Mouse (Mus musculus) limb, embryonic 14.5 days (tissue): ENCODE data around the gene Tmem88. TPM values are rescaled to one million over a fixed set of nuclear protein-coding genes. Genes with fewer than 3 reads are reported as not detected.

Experiments used
- ATAC-seq: fragments of 200-750 bp; cut with Nextera tagmentation; 2 replicates; pipeline ENCODE4 v1.8.0; 2017; ENCODE audit warnings: low read depth, moderate number of reproducible peaks, moderate TSS enrichment; ENCODE audit not compliant: low FRiP score
- DNase-seq: peaks from one replicate; pipeline ENCODE4 v3.0.0-alpha.2; 2015; ENCODE audit warnings: low spot score
- H3K27ac ChIP-seq: fragments of 300-500 bp; sonication (generic); replicated peaks from 2 replicates; pipeline ENCODE4 v1.5.1; 2014; ENCODE audit warnings: low read depth, mild to moderate bottlenecking, low read length, moderate library complexity, mixed read lengths
- H3K27me3 ChIP-seq: fragments of 300-500 bp; sonication (generic); 2 replicates; pipeline ENCODE4 v1.6.1; 2014; ENCODE audit warnings: low read length, mixed read lengths; ENCODE audit not compliant: control insufficient read depth, insufficient read depth
- H3K36me3 ChIP-seq: fragments of 300-500 bp; sonication (generic); 2 replicates; pipeline ENCODE4 v1.6.1; 2014; ENCODE audit warnings: mild to moderate bottlenecking, low read length, moderate library complexity, mixed read lengths; ENCODE audit not compliant: control insufficient read depth, insufficient read depth
- H3K4me1 ChIP-seq: fragments of 300-500 bp; sonication (generic); 2 replicates; pipeline ENCODE4 v1.6.1; 2014; ENCODE audit warnings: antibody characterized with exemption, low read length, mixed read lengths; ENCODE audit not compliant: control insufficient read depth, insufficient read depth
- H3K4me2 ChIP-seq: fragments of 300-500 bp; sonication (generic); replicated peaks from 2 replicates; pipeline ENCODE4 v1.6.1; 2014; ENCODE audit warnings: low read depth, mild to moderate bottlenecking, low read length, moderate library complexity; ENCODE audit not compliant: severe bottlenecking
- H3K4me3 ChIP-seq: fragments of 300-500 bp; sonication (generic); replicated peaks from 2 replicates; pipeline ENCODE4 v1.5.1; 2014; ENCODE audit warnings: low read length
- H3K9ac ChIP-seq: fragments of 300-500 bp; sonication (generic); 2 replicates; pipeline ENCODE4 v1.6.1; 2014; ENCODE audit warnings: mild to moderate bottlenecking, low read depth, low read length, moderate library complexity; ENCODE audit not compliant: severe bottlenecking
- H3K9me3 ChIP-seq: fragments of 300-500 bp; sonication (generic); 2 replicates; pipeline ENCODE4 v1.6.1; 2016; ENCODE audit warnings: low read length; ENCODE audit not compliant: control insufficient read depth
- POLR2A ChIP-seq: fragments of 200-500 bp; IDR thresholded peaks from 2 replicates; pipeline ENCODE4 v1.8.0; 2012; ENCODE audit warnings: inconsistent platforms, mild to moderate bottlenecking, moderate library complexity, borderline replicate concordance; ENCODE audit not compliant: insufficient read depth, insufficient read length; ENCODE audit errors: extremely low read depth
- WGBS: fragments of 180-500 bp; shearing (Covaris S2); extraction: QIAGEN DNeasy Blood & Tissue Kit; methylation state at CpG from one replicate; pipeline ENCODE4 v1.1.7; 2014; 5-methylcytosine and 5-hydroxymethylcytosine counted together
- polyA plus RNA-seq, 2 experiments: library from polyadenylated mRNA; depleted of rRNA in 1 of 2; stranded (reverse) in 1 of 2; unstranded in 1 of 2; fragments of >200 nt; fragmentation: Nextera tagmentation in 1 of 2; extraction: Ambion mirVana in 1 of 2; gene quantifications; 2 replicates each; pipeline versions ENCODE4 v1.2.1 to v1.2.3; 2012 to 2014

Tmem88 gene
- polyA plus RNA-seq, 2 experiments = 17.0 to 18.9 TPM

GRCm38 (mm10) chr11:69390400-69391034 is 7.5 kb downstream of the Tmem88 start:
- 50% methylated on average over 10 of the region's 10 CpGs for WGBS
- DNase-seq (peak; percentile 91), ATAC-seq (peak; percentile 35)
- Histone ChIP-seq H3K9ac (no peak overlapping the region), H3K36me3 (no peaks in the 10 kb centered on the region), H3K4me2 (no peak overlapping the region), H3K27ac (no peak overlapping the region), H3K9me3 (no peaks in the 10 kb centered on the region), H3K4me3 (no peak overlapping the region), H3K4me1 (peaks cover 7% of the 10 kb centered on the region), H3K27me3 (no peaks in the 10 kb centered on the region)
- TF ChIP-seq POLR2A = no peak

DNA sequence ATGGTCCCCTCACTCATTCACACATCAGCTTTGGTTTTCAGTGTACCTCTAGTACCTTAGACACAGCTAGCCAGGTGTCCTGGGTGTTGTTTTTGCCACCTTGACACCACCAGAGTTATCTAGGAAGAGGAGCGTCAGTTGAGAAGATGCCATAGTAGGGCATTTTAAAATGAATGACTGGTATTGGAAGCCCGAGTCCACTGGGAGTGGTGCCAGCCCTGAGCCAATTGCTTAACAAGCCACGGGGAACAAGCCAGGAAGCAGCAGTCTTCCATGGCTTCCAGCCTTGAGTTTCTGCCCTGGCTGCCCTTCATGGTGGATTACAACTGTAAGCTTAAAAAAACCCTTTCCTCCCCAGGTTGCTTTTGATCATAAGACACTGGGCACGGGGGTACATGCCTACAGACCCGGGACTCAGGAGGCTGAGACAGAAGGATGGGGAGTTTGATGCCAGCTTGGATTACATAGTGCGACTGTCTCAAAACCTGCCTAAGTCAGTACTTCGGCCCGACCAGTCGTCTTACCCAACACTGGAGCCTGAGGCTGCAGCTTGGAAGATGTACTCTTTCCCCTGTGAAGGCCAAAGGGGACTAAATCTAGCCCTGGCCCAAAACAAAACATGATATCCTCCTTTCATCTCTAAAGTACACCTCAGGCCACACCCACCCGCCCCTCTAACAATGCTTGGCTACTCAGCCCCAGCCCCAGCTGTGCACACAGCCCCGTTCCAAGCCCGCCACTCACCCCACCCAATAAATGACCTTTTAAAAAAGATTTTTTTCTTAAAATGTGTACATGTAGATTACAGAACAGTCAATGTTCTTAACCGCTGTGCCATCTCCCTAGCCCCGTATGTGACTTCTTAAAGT is 8.3 kb downstream of the Tmem88 start:
- Histone ChIP-seq H3K27me3 (no peaks in the 10 kb centered on the region), H3K9ac (no peak overlapping the region), H3K4me3 (no peak overlapping the region), H3K4me2 (no peak overlapping the region), H3K27ac (no peak overlapping the region), H3K4me1 (peaks cover 7% of the 10 kb centered on the region), H3K9me3 (no peaks in the 10 kb centered on the region), H3K36me3 (no peaks in the 10 kb centered on the region)
- ATAC-seq = 0 out of 2 replicates have a peak, but pooled peaks have one; percentile 1
- no peak for TF ChIP-seq POLR2A
- no peak for DNase-seq
- 71% methylated on average over 14 of the region's 14 CpGs for WGBS

DNA sequence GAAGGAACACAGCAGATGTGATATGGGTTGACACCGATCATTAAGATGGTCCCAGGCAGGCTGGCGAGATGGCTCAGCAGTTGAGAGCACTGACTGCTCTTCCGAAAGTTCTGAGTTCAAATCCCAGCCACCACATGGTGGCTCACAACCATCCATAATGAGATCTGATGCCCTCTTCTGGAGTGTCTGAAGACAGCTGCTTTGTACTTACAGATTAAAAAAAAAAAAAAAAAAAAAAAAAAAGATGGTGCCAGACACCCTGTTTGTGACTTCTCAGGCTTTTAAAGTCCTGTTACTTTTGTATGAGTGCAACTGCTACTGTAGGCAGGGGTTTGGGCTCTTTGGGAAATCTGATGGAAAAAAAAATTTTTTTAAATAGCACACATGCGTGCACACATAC is 9.4 kb downstream of the Tmem88 start:
- ATAC-seq = no peak

GRCm38 (mm10) chr11:69386758-69387157 is 11.3 kb downstream of the Tmem88 start:
- H3K27me3 ChIP-seq = no peaks in the 10 kb centered on the region

More for the DNA sequence above, 9.4 kb downstream of the Tmem88 start:
- H3K27me3 ChIP-seq = no peaks in the 10 kb centered on the region
- WGBS = 97% methylated on average over 4 of the region's 4 CpGs
- no peak overlapping the region for H3K4me3 ChIP-seq
- no peak overlapping the region for H3K4me2 ChIP-seq
- no peak overlapping the region for H3K9ac ChIP-seq
- no peak for DNase-seq
- 0 out of 2 replicates have a peak, but pooled peaks cover 3% of the 10 kb centered on the region for H3K4me1 ChIP-seq
- no peak overlapping the region for H3K27ac ChIP-seq
- TF ChIP-seq POLR2A = no peak
- no peaks in the 10 kb centered on the region for H3K9me3 ChIP-seq
- H3K36me3 ChIP-seq = no peaks in the 10 kb centered on the region

GRCm38 (mm10) chr11:69384979-69385378 is 13.1 kb downstream of the Tmem88 start:
- ATAC-seq = no peak
- H3K27me3 ChIP-seq = no peaks in the 10 kb centered on the region
- 70% methylated on average over 6 of the region's 6 CpGs for WGBS
- no peak overlapping the region for H3K4me3 ChIP-seq
- no peak for DNase-seq
- no peak overlapping the region for H3K9ac ChIP-seq
- H3K27ac ChIP-seq = no peak overlapping the region
- 0 out of 2 replicates have a peak, but pooled peaks cover 2% of the 10 kb centered on the region for H3K36me3 ChIP-seq
- peaks cover under 1% of the 10 kb centered on the region; the same call in 1 of the 2 replicates for H3K4me1 ChIP-seq
- no peaks in the 10 kb centered on the region for H3K9me3 ChIP-seq
- TF ChIP-seq POLR2A = no peak
- no peak overlapping the region for H3K4me2 ChIP-seq

More at GRCm38 (mm10) chr11:69386758-69387157, 11.3 kb downstream of the Tmem88 start:
- Histone ChIP-seq H3K36me3 (no peaks in the 10 kb centered on the region), H3K4me3 (no peak overlapping the region), H3K9ac (no peak overlapping the region), H3K27ac (no peak overlapping the region), H3K9me3 (no peaks in the 10 kb centered on the region), H3K4me1 (peaks cover 3% of the 10 kb centered on the region; the same call in 1 of the 2 replicates), H3K4me2 (no peak overlapping the region)
- 75% methylated on average over 7 of the region's 7 CpGs for WGBS
- ATAC-seq = no peak
- DNase-seq = no peak
- TF ChIP-seq POLR2A = no peak
